Mouse (Mus musculus) bone marrow macrophage, adult 2 months (primary cell): ENCODE measurements around the gene Gm17662.

Experiments
- CTCF ChIP-seq: IDR thresholded peaks from 2 replicates; pipeline ENCODE4 v1.5.1; 2012; ENCODE audit warnings: low read depth, mild to moderate bottlenecking, low read length, moderate library complexity
- POLR2A ChIP-seq: IDR thresholded peaks from 2 replicates; pipeline ENCODE4 v1.6.1; 2012; ENCODE audit warnings: mild to moderate bottlenecking, low read depth, low read length, borderline replicate concordance

GRCm38 (mm10) chr4:104857823-104858222 is 694 bp downstream of the Gm17662 start:
- no peak for TF ChIP-seq CTCF
- no peak for TF ChIP-seq POLR2A
